Mouse (Mus musculus) forebrain, embryonic 15.5 days (tissue): ENCODE measurements around the gene Rab1b. TPM values are rescaled to one million over a fixed set of nuclear protein-coding genes. Genes with fewer than 3 reads are reported as not detected.

ENCODE experiments used
- ATAC-seq: fragments of 200-750 bp; cut with Nextera tagmentation; replicated peaks from 2 replicates; pipeline ENCODE4 v1.8.0; 2017; ENCODE audit warnings: mild to moderate bottlenecking, moderate TSS enrichment, moderate library complexity
- H3K27ac ChIP-seq: fragments of 300-500 bp; sonication (generic); replicated peaks from 2 replicates; pipeline ENCODE4 v1.5.1; 2015; ENCODE audit warnings: mild to moderate bottlenecking, inconsistent platforms
- H3K27me3 ChIP-seq: fragments of 300-500 bp; sonication (generic); 2 replicates; pipeline ENCODE4 v1.6.1; 2015; ENCODE audit warnings: inconsistent platforms
- H3K36me3 ChIP-seq: fragments of 300-500 bp; sonication (generic); 2 replicates; pipeline ENCODE4 v1.6.1; 2015; ENCODE audit warnings: mild to moderate bottlenecking, inconsistent platforms
- H3K4me1 ChIP-seq: fragments of 300-500 bp; sonication (generic); 2 replicates; pipeline ENCODE4 v1.6.1; 2015; ENCODE audit warnings: inconsistent platforms
- H3K4me2 ChIP-seq: fragments of 300-500 bp; sonication (generic); replicated peaks from 2 replicates; pipeline ENCODE4 v1.6.1; 2015; ENCODE audit warnings: mild to moderate bottlenecking, inconsistent platforms
- H3K4me3 ChIP-seq: fragments of 300-500 bp; sonication (generic); 2 replicates; pipeline ENCODE4 v1.5.1; 2015; ENCODE audit warnings: mild to moderate bottlenecking, inconsistent platforms
- H3K9ac ChIP-seq: fragments of 300-500 bp; sonication (generic); replicated peaks from 2 replicates; pipeline ENCODE4 v1.6.1; 2015; ENCODE audit warnings: mild to moderate bottlenecking, inconsistent platforms
- H3K9me3 ChIP-seq: fragments of 300-500 bp; sonication (generic); 2 replicates; pipeline ENCODE4 v1.6.1; 2016; ENCODE audit warnings: inconsistent platforms
- WGBS: fragments of 180-500 bp; shearing (Covaris S2); methylation state at CpG from one replicate; pipeline ENCODE4 v1.1.7; 2015; ENCODE audit warnings: mixed read lengths; 5-methylcytosine and 5-hydroxymethylcytosine counted together
- polyA plus RNA-seq: library from polyadenylated mRNA; unstranded; fragments of >200 nt; fragmentation: Nextera tagmentation; extraction: Ambion mirVana; gene quantifications from 2 replicates; pipeline ENCODE4 v1.2.1, GENCODE M21; 2015

Gene Rab1b
- polyA plus RNA-seq, 1 experiment from 2014 or later, result 243 TPM

DNA sequence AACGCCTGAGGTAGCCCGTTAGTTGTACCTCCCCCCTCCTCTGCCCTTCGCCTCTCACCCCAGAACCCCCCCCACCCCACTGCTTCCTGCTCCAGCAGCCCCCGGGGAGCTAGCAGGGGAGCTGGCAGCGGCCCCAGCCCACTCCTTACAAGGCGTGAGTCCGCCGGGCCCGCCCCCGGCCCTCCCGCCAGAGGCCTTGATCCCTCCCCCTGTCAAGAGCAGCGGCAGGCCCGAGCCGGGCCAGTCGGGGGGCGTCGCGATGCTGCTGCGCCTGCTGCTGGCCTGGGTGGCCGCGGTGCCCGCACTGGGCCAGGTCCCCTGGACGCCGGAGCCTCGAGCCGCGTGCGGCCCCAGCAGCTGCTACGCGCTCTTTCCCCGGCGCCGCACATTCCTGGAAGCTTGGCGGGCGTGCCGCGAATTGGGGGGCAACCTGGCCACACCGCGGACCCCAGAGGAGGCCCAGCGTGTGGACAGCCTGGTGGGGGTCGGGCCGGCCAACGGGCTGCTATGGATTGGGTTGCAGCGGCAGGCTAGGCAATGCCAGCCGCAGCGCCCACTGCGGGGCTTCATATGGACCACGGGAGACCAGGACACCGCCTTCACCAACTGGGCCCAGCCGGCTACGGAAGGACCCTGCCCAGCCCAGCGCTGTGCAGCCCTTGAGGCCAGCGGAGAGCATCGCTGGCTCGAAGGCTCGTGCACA, 38.9 kb downstream of the Rab1b start, which contains the start of gene Cd248:
TSS of gene Cd248 (plus strand) at position 212 of the 703 bp plus-strand sequence.
- Histone ChIP-seq H3K4me3 (peak within 1 kb of the TSS; percentile 38), H3K27me3 (peaks cover 4% of the 10 kb centered on the region; the same call in 1 of the 2 replicates), H3K4me1 (peaks cover 41% of the 10 kb centered on the region), H3K36me3 (no peaks in the 10 kb centered on the region), H3K9ac (peak within 1 kb of the TSS; percentile 42), H3K4me2 (peak within 1 kb of the TSS; percentile 73), H3K9me3 (no peaks in the 10 kb centered on the region), H3K27ac (no peak within 1 kb of the TSS)
- under 1% methylated on average over 50 of the region's 56 CpGs for WGBS
- ATAC-seq, result peak; percentile 14

DNA sequence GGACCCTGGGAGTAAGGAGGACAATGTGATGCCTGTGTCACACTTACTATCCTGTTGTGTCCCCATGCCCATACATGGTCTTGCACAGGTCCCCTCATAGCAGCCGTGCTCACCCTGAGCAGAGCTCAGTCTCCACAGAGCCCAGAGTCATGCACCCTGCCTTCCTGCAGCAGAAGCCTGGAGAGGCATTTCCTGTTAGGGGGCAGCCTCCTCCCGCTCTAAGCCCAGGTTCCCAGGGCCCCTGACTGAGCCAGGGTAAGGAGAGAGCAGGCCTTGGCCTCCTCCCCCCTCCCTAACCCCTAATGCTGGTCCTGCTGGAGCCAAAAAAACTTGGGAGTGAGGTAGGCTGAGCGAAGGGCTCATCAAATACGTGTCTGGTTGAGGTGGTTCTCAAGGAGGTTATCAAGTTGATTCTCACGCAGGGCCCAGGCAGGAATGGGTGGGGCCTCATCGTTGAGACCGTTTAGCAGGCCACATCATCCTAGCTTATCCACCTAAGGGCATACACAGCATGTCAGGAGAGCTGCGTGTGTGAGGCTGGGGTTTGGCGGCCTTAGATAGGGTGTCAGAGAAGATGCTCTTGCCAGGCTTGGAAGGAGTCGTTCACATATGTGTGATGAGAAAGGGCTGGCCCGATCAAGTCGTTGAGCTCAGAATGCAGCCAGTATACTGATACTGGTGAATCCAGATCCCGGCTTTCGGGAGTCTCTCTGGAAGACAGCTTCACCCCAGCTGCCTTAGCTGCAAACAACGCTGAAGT, 39.7 kb downstream of the Rab1b start:
- peaks cover 4% of the 10 kb centered on the region; the same call in 1 of the 2 replicates for H3K27me3 ChIP-seq
- H3K4me1 ChIP-seq, result peaks cover 33% of the 10 kb centered on the region
- no peaks in the 10 kb centered on the region for H3K9me3 ChIP-seq
- ATAC-seq, result no peak
- 13% methylated on average over 15 of the region's 15 CpGs for WGBS
- H3K27ac ChIP-seq, result no peak overlapping the region
- H3K9ac ChIP-seq, result peak overlapping the region; percentile 42
- H3K36me3 ChIP-seq, result no peaks in the 10 kb centered on the region
- H3K4me3 ChIP-seq, result peak overlapping the region; percentile 38
- peak overlapping the region; percentile 73 for H3K4me2 ChIP-seq

DNA sequence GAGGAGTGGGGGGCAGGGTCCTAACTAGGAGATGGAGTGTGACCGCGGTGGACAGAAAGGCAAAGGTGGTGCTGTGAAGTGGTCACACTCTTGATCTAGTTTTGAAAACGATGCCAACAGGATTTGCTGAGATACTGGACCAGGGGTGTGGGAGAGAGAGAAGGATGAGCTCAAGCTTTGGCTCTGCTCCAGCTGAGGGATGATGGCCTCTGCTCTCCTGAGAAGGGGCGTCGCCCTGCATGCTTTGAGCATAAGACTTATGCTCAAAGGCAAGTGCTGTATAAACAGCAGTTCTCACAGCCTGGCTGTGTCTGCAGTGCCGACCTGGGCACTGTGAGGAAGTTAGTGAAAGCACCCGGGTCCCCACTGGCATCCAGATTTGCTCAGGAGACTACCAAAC, 41.8 kb downstream of the Rab1b start:
- Histone ChIP-seq H3K4me3 (no peak overlapping the region), H3K4me2 (no peak overlapping the region), H3K4me1 (peaks cover 32% of the 10 kb centered on the region), H3K36me3 (no peaks in the 10 kb centered on the region), H3K27me3 (peaks cover 4% of the 10 kb centered on the region; the same call in 1 of the 2 replicates), H3K27ac (no peak overlapping the region), H3K9ac (no peak overlapping the region), H3K9me3 (no peaks in the 10 kb centered on the region)
- no peak for ATAC-seq
- 70% methylated on average over 7 of the region's 7 CpGs for WGBS

DNA sequence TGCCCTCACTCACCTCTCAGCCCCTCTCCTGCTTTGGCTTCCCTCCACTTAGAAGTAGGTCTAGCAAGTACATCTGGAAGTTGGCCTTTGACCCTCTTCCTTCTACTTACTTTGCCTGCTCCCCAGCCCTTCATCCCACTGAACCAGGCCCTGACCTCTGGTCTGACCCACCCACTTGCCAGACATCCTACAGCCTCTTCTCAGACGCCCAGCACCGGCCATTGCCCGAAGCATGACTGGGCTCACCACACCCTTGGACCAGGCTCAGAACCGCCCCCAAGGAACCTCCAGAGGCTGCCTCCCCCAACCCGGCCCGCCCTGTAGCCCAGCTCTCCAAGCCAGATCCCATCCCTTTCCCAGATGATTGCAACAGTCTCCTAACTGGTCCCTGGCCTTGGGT, 44.4 kb downstream of the Rab1b start:
- no peak overlapping the region for H3K4me3 ChIP-seq
- peaks cover 4% of the 10 kb centered on the region; the same call in 1 of the 2 replicates for H3K27me3 ChIP-seq
- H3K4me2 ChIP-seq, result no peak overlapping the region
- no peak overlapping the region for H3K27ac ChIP-seq
- ATAC-seq, result no peak
- H3K4me1 ChIP-seq, result peaks cover 18% of the 10 kb centered on the region
- 83% methylated on average over 6 of the region's 6 CpGs for WGBS
- no peaks in the 10 kb centered on the region for H3K9me3 ChIP-seq
- no peak overlapping the region for H3K9ac ChIP-seq
- no peaks in the 10 kb centered on the region for H3K36me3 ChIP-seq

DNA sequence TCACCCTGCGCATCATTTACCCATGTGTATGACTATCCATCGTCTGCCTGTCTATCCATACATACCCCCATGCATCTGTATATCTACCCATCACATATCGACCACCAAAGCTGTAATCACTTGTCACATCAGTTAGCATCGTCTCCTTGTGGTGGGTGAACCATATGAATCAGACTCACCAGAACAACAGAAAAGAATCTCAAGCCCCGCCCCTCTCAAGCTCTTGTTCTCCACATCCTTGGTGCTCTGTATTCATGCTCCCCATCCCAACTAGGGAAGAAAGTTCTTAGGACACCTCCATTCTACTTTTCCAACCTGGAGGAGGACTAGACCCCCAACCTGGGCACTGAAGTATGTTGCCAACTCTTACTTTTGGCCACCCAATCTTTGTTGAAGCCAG, 44.8 kb downstream of the Rab1b start:
- no peak for ATAC-seq
- Histone ChIP-seq H3K4me1 (peaks cover 14% of the 10 kb centered on the region), H3K9me3 (no peaks in the 10 kb centered on the region), H3K36me3 (no peaks in the 10 kb centered on the region), H3K4me2 (no peak overlapping the region), H3K27me3 (peaks cover 2% of the 10 kb centered on the region; the same call in 1 of the 2 replicates), H3K9ac (no peak overlapping the region), H3K4me3 (no peak overlapping the region), H3K27ac (no peak overlapping the region)
- WGBS, result 88% methylated on average over 5 of the region's 5 CpGs

DNA sequence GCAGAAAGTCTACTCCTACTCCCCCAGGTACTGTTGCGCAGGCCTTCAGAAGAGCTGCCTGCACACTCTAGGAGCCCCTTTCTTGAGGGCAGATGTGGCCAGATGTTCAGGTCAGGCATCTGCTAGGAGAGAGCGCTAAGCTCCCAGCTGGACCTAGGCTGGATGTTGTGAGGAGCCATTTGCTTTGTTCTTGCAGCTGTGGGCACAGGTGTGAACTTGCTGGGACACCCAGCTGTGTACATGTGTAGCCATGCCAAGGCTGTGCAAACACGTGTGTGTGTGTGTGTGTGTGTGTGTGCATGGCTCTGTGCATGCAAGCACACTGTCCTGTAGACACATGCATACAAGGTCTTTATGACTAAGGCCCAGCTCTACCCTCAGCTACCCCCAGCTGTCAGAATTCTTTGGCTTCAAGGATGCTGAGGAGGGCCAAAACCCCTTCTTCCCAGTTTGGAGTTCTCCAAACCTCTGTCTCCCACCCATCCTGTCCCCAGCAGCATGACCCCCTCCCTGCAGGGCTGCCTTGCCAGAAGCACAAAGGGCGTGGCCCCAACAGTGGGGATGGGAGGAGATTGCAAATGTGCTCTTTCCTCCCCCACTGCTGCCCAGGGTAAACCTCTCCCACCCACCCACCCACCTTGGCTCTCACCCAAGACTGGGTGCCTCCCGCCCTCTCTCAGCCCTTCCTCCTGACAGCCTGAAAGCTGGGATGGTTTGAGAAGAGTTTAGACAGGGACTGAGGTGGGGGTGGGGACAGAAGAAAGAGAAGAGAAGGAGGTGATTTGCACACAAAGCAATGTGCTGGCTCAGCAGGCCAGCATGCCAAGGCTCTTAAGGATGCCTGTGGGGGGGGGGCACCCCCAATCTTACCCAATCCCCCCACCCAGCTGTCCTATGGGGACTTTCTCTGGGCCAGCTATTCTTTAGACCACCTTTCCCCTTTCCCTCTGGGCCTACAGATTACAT, 46.2 kb downstream of the Rab1b start:
- no peaks in the 10 kb centered on the region for H3K36me3 ChIP-seq
- peak; percentile 18; the same call in 1 of the 2 replicates for ATAC-seq
- H3K9me3 ChIP-seq, result no peaks in the 10 kb centered on the region
- no peak overlapping the region for H3K9ac ChIP-seq
- 41% methylated on average over 5 of the region's 5 CpGs for WGBS
- peaks cover 16% of the 10 kb centered on the region; the same call in 1 of the 2 replicates for H3K4me1 ChIP-seq
- no peak overlapping the region for H3K4me3 ChIP-seq
- peak overlapping the region; percentile 16; the same call in 1 of the 2 replicates for H3K27ac ChIP-seq
- no peak overlapping the region for H3K4me2 ChIP-seq
- no peaks in the 10 kb centered on the region for H3K27me3 ChIP-seq

DNA sequence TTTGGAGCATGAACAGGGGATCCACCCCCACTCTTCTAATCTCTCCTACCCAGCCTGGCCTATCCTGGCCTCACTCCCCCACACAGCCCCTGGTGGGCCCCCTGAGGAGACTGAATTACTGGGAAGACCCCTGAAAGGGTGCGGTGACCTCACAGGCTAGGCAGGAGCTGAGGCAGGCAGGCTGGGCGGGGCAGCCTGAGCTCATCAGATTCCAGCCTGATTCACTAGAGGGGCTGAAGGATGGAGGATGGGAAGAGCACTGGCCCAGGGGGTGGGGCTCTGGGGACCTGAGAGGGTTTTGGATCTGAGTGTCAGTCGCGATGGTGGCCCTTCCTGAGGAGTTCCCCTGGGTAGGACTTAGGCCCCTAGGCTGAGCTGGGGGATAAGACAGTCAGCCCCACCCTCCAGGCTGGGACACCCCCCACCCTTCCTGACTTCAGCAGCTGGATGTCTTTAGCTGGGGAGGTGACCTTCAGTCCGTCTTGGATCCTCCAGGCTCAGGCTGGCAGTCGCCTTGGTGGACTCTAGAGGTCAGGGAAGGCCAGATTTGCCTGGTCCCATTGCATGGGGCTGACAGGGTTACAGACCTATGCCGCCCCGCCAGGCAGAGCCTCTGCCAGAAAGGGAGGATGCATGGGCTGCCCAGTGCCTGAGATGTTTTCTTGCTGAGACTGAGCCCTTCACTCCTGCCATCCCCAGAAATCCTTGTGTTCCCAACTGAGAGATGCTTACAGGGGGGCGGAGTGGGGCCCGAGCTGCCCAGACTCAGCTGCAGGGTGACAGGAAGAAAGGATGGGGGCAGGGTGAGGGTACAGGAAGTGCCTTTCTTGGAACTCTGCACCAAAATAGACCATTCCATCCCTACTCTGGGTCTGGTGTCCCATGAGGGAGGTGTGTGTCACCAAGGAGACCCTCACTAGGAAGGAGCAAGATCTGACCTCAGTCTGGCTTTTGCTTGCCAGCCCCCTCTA, 47.8 kb downstream of the Rab1b start:
- Histone ChIP-seq H3K4me1 (peaks cover 16% of the 10 kb centered on the region; the same call in 1 of the 2 replicates), H3K36me3 (no peaks in the 10 kb centered on the region), H3K27ac (no peak overlapping the region), H3K4me2 (no peak overlapping the region), H3K27me3 (no peaks in the 10 kb centered on the region), H3K4me3 (no peak overlapping the region), H3K9me3 (no peaks in the 10 kb centered on the region), H3K9ac (no peak overlapping the region)
- WGBS, result 20% methylated on average over 10 of the region's 10 CpGs
- ATAC-seq, result no peak

DNA sequence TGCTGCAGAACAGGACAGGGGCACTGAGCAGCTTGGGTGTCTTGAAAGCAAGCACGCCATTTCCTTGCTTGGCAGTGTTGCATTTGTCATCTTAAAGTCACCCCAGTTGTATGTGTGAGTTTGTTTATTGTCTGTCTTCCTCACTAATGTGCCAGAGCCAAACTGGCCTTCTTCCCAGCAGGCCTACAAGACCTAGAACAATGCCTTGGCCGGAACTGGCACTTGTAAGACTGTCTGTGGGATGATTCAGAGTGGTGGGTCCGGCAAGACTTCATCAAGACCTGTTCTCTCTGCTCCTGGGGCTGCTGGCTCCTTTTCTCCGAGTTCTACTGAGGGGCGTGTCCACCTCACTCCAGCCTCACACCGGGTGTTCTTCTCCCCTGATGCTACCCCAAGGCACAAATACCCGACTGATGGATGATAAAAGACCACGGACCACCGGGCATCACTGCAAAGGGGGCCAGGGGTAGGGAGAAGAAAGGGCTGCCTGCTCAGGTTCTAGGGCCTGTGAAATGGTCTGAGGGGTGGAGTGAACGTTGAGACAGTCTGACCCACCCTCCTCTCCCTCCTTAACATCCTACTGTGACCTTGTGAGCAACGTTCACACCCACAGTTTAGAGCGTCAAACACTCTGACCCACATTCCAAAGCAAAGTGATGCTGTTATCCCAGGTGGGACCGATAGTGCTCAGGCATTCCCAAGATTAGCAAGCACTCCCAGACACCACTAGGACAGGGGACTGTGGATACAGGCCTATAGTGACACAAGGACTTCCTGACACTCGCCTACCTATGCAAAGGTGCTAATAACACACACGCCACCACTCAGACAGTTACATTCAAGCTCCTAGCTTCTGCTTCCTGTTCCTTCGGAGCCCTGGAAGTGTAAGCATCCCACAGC, 48.7 kb downstream of the Rab1b start:
- Histone ChIP-seq H3K27me3 (peaks cover 8% of the 10 kb centered on the region; the same call in 1 of the 2 replicates), H3K4me3 (no peak overlapping the region), H3K4me2 (no peak overlapping the region), H3K9me3 (no peaks in the 10 kb centered on the region), H3K36me3 (no peaks in the 10 kb centered on the region), H3K4me1 (peaks cover 16% of the 10 kb centered on the region; the same call in 1 of the 2 replicates), H3K27ac (no peak overlapping the region), H3K9ac (no peak overlapping the region)
- ATAC-seq, result no peak
- WGBS, result 26% methylated on average over 16 of the region's 16 CpGs

DNA sequence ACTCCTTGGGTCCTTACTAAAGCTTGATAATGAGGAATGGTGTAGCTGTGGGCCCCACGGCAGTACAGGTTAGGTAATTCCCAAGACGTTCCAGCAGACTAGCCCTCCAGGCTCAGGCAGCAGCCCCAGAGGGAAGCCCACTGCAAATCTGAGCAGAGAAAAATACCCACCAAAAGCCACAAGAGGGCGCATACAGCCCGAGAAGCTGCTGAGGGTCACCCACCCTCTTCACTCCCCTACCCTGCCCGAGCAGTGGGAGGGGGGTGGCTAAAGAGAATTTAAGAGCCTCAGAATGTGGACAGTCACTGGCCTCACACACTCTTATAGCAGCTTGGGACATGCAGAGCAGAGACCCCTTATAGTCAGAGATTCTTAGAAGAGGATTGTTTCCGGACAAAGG, 50.6 kb downstream of the Rab1b start:
- Histone ChIP-seq H3K36me3 (no peaks in the 10 kb centered on the region), H3K4me3 (no peak overlapping the region), H3K9ac (no peak overlapping the region), H3K27ac (no peak overlapping the region), H3K9me3 (no peaks in the 10 kb centered on the region), H3K4me1 (peaks cover 16% of the 10 kb centered on the region; the same call in 1 of the 2 replicates), H3K27me3 (peaks cover 24% of the 10 kb centered on the region), H3K4me2 (no peak overlapping the region)
- ATAC-seq, result peak; percentile 65; the same call in 1 of the 2 replicates
- 10% methylated on average over 6 of the region's 6 CpGs for WGBS

DNA sequence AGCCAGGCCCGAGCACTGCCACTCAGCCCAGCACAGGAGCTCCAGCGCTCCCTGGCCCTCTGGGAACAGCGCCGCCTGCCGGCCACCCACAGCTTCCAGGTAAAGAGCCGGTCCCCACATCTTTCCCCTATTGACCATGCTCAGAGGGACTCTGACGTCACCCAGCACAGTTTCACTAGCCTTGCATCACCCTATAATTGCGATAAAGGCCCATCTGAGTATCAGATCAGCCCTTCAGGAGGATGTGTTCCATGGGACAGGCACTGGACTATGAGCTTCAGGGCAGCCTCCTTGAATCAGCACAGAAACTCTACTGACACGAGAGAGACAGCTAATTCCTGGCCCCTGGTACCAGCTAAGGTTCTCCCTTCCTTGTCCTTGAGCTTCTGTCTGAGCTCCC, 53.0 kb downstream of the Rab1b start:
- Histone ChIP-seq H3K9ac (no peak overlapping the region), H3K27me3 (peaks cover 35% of the 10 kb centered on the region), H3K4me3 (no peak overlapping the region), H3K27ac (no peak overlapping the region), H3K4me2 (no peak overlapping the region), H3K9me3 (no peaks in the 10 kb centered on the region), H3K4me1 (peaks cover 23% of the 10 kb centered on the region), H3K36me3 (peaks cover 8% of the 10 kb centered on the region; the same call in 1 of the 2 replicates)
- WGBS, result 20% methylated on average over 9 of the region's 9 CpGs
- ATAC-seq, result no peak
